Mouse (Mus musculus) spleen, adult 2 months (tissue): ENCODE measurements around the gene Slc9a7.

Experiments
- CTCF ChIP-seq: fragments of 200-500 bp; IDR thresholded peaks from 2 replicates; pipeline ENCODE4 v1.5.1; 2011; ENCODE audit warnings: mild to moderate bottlenecking, inconsistent platforms; ENCODE audit not compliant: insufficient read depth, insufficient read length, insufficient replicate concordance; ENCODE audit errors: extremely low read depth
- POLR2A ChIP-seq: fragments of 200-500 bp; IDR thresholded peaks from 2 replicates; pipeline ENCODE4 v1.6.1; 2011; ENCODE audit warnings: low read depth, low read length, inconsistent platforms

DNA sequence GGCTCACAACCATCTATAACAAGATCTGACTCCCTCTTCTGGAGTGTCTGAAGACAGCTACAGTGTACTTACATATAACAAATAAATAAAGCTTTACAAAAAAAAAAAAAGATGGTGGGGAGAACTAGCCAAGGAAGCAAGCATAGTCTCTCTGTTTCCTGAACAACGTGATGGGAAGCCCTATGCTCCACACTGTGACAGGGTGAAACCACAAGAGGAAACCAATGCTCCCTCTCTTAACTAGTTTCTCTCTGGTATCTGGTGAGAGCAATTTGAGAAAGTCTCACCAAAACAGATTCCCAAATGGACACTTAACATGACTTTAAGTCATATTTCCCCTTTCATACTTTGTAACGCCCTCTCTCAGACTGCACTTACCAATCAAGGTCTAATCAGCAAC lies 5.4 kb downstream of the Slc9a7 start:
- no peak for TF ChIP-seq POLR2A
- TF ChIP-seq CTCF, result no peak
